Mouse (Mus musculus): ENCODE measurements around the gene Nr2f1. TPM values are rescaled to one million over a fixed set of nuclear protein-coding genes. Genes with fewer than 3 reads are reported as not detected.

The Nr2f1 gene
- total RNA-seq, 2 experiments from 2014 or later = 128 to 130 TPM

DNA sequence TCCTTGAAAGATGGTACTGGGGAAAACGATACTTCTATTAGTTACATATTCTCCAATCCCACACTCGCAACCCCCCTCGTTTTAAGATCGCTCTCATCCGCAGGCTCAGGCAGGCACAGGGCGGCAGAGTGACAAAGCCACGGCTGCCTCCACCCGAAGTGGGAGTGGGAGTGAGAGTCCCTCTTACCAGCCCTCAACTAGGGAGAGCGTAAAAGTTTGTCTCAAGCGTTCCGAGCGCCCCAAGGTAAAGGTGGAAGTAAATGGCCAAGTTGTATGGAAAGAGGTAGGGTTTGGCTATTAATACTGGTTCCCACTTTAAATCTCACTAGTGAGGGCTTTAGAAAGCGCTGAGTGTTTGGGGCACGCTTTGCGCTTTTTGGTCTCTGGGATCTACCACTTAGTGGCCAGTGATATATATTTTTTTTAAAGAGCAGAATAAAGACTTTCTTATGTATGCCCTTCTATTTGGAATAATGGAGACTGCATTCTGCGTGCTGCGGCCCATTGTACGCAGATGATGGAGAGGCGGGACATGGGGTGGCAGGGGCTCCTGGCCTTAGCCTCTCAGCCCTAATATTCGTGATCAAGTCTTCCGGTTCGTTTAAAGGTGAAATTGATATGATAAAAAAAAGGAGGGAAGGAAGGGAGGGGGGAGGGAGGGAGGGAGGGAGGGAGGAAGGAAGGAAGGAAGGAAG, 2.5 kb upstream of the Nr2f1 start:
- intact Hi-C loops (cut with DNase I) = loop anchor here (5.0 to 10.0 kb wide), 2 partner anchors 373 to 825 kb away; no protein-coding TSS in a partner anchor
- DNase-seq (ENCODE audit: low spot score in 2 of 2) = no peak

DNA sequence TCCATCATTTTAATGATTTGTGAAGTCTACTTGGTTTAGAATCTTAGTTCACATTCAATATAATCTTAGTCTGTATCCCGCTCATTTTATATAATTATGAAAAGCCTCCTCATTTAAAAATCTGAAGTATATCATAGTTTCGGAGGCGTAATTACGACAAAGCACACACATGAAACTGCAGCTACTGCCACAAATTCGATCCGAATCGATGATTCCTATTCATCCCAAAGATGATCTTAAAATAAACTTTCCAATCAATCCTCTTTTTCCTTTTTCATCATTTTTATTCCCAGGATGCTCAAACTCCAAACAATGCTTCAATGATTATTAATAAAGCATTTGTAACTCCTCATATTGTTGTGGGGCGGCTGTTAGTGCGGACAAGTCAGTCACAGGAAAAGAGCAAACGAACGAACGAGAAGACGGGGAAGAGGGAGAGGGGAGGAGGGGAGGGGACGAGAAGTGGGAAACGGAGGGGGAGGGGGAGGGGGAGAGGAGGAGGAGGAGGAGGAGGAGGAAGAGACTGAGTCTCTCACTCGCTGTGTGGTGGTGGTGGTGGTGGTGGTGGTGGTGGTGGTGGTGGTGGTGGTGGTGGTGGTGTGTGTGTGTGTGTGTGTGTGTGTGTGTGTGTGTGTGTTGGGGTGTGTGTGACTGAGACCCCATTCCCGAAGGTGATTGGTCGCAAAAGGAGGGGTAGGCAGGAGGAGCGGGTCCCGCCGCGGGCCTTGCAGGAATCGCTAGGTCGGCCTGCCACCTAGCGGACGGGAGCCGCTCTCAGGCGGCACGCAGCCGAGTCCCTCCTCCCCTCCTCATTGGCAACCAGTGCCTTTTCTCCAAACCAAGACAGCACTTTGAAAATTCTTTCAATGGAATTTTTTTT, 1.7 kb upstream of the Nr2f1 start:
- intact Hi-C loops (cut with DNase I) = loop anchor here (5.0 to 10.0 kb wide), 2 partner anchors 374 to 826 kb away; no protein-coding TSS in a partner anchor
- DNase-seq (ENCODE audit: low spot score in 2 of 2) = peak; percentile 92 to 94

DNA sequence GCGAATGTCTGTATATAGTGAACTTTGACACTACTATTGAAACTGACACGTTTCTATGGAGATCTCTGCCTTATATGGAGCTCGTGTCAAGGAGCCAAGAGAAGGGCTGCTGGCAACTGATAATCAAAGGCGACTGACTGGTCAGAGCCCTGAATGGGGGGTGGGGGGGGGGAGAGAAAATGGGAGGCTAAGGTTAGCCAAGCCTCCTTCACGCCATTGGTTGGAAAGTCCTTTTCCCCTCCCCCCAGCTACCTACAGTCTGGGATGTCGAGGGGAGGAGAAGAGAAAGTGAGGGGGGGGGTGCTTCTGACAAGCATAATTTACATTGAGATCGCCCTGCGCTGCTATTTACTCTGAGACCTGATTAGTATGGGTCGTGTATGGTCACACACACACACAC, 850 bp upstream of the Nr2f1 start:
- peak in 1 of 2 experiments; percentile 52 for DNase-seq (ENCODE audit: low spot score in 2 of 2)
- intact Hi-C loops (cut with DNase I) = loop anchor here (5.0 to 10.0 kb wide), 2 partner anchors 374 to 827 kb away; no protein-coding TSS in a partner anchor

DNA sequence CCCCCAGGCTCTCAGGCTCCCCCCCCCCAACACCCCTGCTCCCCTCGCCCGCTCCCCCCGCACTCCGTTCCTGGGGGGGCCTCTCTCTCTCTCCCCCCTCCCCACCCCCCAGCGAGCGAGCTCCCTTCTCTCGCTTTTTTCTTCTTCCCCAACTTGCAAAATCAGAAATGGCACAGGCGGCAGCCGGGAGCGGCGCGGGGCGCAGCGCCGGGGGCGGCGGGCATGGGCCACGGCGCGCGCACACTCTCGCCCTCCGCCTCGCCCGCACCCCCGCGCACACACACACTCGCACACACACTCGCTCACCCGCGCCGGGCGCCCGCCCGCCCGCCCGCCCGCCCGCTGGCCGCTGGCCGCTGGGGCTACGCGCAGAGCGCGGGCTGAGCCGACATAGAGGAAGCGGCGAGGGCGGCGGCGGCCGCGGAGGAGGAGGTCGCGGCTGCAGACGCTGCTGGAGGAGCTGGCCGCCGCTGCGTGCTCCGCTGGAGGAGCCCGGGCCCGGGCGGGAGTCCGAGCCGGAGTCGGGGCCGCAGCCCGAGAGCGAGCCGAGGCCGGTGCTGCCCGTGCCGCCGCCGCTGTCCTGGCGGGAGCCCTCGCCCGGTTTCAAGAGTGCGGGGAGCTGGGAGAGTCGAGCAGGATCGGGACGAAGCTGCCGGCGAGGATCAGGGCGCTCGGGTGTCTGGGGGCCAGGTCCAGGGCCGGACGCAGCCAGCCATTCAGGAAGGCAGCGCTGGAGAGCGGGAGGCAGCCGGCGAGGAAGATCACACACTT, 501 bp downstream of the Nr2f1 start:
- intact Hi-C loops (cut with DNase I) = no loop called here
- peak; percentile 58 to 69 for DNase-seq (ENCODE audit: low spot score in 2 of 2)

DNA sequence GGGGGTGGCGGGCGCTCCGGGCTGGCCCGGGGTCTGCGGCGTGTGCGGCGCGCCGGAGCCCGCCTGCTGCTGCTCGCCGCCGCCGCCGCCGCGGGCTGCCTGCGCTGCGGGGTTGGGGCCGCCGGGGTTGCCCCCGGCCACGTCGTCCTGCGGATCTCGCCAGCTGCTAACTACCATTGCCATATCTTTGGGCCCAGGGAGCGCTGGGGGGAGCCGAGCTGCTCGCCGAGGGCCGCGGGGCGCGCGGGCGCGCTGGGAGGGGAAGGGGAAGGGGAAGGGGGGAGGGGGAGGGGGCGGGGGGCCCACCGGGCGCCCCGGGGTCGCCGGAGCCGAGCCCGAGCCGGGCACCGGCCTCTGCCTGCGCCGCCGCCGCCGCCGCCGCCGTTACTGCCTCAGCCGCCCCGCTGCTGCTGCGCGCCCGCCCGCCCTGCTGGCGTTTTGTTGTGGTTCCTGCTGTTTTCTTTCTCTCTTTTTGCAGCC, 1.1 kb downstream of the Nr2f1 start:
- DNase-seq (ENCODE audit: low spot score in 2 of 2) = peak; percentile 45 to 47
- intact Hi-C loops (cut with DNase I) = no loop called here

DNA sequence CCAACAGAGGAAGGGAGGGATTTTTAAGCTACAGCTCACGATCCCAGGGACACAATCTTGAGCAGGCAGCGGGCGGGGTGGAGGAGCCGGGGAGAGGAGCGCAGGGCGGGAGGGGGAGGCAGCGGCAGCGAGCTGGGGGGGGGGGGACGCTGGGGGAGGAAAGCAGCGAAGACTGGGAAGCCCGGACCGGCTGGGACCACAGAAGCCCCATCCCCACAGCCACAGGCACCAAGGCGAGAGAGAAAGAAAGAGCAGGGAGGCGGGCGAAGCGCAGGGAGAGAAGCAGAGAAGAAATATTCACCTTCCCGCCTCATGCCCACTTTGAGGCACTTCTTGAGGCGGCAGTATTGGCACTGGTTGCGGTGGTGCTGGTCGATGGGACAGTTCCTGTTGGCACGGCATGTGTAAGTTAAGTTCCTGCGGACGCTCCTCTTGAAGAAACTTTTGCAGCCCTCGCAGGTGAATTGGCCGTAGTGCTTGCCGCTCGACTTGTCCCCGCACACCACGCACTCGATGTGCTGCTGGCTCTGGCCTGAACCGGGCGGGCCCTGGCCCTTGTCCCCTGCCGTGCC, 1.7 kb downstream of the Nr2f1 start:
- intact Hi-C loops (cut with DNase I) = no loop called here
- DNase-seq (ENCODE audit: low spot score in 2 of 2) = peak; percentile 48 to 55

DNA sequence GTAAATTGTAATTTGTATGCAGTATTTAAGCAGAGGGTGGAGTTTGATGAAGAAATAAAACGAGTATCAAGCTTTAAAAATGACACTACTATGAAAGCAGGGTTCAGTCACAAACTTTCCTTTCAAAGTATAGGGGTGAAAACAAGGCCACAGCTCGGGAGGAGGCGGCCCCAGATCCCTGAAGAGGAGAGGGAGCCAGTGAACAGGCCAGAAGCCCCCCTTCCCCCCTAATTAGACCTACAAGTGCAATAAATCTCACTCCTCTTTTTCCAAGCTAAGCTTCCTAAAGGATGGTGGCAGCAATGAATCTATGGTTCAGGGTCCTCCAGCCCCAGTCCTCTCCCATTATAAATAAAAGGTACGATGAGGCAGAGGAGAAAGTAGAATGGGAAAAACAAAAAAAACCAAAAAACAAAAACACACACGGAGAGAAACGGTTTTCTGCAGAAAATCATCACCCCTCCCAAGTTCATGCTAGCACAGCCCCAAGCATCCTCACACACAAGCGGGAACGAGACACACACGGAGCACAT, 2.2 kb downstream of the Nr2f1 start:
- intact Hi-C loops (cut with DNase I) = no loop called here
- DNase-seq (ENCODE audit: low spot score in 2 of 2) = peak in 1 of 2 experiments; percentile 16

DNA sequence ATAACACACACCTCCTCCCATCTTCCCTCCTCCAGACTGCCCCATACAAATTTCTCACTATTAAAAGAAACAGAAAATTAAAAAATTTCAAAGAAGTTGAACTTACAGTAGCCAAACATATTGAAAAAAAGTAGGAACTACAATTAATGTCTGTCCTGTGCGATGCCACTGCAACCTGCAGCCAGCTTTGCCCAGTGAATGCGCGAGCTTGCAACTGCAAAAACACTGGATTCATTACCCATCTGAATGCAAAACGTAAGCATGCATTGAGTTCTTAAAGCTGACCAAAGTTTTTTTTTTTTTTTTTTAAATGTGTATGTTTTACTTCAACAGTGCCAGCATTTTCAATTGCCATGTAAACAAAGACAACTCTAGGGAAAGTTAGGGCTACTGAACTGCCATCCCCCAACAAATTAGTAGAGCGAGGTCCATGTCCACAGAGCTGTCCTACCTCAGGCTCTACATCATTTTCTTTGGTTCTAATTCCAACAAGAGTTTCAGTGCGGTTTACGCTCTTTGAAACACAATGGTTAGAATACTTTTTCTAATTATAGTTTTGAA, 3.2 kb downstream of the Nr2f1 start:
- no peak for DNase-seq (ENCODE audit: low spot score in 2 of 2)
- intact Hi-C loops (cut with DNase I) = no loop called here

DNA sequence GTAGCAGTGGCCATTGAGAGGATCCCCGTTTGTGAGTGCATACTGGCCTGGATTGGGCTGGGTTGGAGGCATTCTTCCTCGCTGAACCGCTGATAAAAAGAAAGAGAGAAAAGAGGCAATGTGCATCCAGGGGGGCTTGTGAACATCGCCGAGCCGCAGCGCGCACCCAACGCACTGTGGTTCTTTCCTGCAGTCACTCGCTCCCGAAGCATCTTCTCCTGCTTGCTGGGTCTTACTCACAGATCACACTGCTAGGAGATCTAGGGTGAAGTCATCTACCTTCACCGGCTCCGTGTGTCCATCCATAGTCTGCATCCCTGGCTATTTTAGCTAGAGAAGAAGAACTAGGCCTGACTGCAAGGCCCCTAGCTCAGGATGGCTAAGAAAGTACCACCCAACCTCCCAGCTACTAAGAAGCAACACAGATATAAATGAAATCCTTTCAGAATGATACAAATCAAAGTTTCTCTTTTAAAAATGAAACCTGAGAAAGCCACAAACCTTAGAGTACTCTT, 3.9 kb downstream of the Nr2f1 start:
- DNase-seq (ENCODE audit: low spot score in 2 of 2) = no peak
- intact Hi-C loops (cut with DNase I) = loop anchor here (2.0 kb wide), 1 partner anchor 15 kb away; no protein-coding TSS in a partner anchor

DNA sequence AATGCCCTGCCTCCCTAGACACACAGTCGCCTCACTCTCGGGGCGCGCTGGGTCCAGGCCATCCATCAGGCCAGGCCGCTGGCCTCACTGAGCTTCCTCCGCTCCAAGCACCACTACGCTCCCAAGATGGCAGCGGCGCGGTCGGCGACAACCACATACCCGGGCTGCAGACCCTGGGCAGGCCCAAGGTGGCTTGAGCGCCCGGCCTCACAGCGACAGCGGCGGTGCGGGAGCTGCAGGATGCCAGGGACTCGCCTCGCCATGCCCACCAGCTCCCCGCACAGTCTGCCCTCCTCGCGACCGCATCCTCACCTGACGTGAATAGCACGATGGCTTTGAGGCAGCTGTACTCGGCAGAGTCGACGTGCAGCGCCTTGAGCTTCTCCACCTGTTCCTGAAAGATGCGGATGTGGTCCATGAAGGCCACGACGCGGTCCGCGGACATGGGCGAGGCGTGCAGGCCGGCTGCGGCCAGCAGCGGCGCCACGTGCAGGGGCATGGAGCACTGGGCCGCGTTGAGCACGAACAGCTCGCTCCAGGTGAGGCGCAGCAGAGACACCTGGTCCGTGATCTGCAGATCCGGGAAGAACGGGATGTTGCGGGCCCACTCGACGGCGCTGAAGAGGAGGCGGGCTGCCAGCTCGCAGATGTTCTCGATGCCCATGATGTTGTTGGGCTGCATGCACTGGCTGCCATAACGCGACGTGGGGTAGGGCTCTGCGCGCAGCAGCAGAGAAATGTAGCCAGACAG, 4.5 kb downstream of the Nr2f1 start:
- intact Hi-C loops (cut with DNase I) = loop anchor here (2.0 kb wide), 1 partner anchor 14 kb away; no protein-coding TSS in a partner anchor
- DNase-seq (ENCODE audit: low spot score in 2 of 2) = peak; percentile 66 to 71

DNA sequence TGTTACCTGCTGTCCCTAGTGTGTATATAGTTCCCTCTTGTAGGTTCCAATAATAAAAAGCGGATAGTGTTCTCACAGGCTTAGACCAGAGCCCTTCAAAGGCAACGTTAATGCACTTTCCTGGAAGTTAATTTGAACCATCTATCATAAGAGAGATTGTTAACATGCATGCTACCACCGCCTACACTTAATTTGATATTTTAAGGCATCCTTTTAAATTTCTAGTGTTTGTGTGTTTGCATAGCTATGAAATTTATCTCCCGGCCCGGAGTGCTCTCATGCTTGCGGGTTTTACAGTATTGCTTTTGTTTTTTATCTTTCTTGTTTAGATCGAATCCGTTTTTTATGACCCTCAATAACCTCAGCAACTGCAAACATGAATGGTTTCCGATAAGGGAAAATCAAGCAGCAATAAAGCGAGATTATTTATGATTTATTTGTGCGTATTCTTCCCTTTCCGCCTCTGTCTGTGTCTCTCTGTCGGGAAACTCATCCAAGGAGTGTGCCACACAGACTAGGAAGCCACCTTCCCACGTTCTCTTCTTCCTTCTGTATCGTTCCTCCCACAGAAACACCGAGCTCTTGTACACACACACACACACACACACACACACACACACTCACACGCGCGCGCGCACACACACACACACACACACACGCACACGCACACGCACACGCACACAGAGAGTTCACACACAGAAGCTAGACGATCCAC, 5.3 kb downstream of the Nr2f1 start:
- DNase-seq (ENCODE audit: low spot score in 2 of 2) = no peak
- intact Hi-C loops (cut with DNase I) = loop anchor here (2.0 kb wide), 1 partner anchor 13 kb away; no protein-coding TSS in a partner anchor

DNA sequence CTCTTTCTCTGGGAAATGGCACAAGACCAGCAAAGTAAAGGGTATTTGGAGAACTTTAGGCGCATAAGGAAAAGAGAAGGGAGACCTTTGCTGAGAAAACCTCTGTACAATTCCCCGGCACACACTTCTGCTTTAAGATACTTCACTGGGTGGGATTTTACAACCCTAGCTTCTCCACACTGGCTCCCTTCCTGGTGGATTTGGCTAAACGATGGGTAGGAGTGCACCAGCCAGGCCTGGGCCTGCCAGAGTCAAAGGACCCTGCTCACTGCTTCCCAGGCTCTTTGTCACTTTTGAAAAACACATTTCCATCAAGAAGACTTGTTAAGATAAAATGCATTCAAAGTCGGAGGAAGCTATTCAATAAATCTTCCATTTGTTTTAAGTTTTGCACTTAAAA, 6.3 kb downstream of the Nr2f1 start:
- DNase-seq (ENCODE audit: low spot score in 2 of 2) = peak in 1 of 2 experiments; percentile 38
- intact Hi-C loops (cut with DNase I) = no loop called here

DNA sequence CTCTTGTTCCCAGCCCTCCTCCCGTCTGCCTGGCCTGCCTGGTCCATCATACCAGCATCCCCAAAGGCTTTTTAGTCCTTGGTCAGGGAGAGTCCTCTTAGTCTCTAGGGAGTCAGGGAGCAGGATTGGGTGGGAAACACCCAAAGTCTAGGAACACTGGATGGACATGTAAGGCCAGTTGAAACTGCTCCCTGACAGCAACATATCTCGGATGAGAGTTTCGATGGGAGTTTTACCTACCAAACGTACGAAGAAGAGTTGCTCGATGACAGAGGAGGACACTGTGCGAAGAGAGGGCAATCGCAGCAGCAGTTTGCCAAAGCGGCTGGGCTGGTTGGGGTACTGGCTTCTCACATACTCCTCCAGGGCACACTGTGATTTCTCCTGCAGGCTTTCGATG, 10.0 kb downstream of the Nr2f1 start:
- intact Hi-C loops (cut with DNase I) = loop anchor here (10.0 kb wide), 1 partner anchor 795 kb away; no protein-coding TSS in a partner anchor
- peak in 1 of 2 experiments; percentile 29 for DNase-seq (ENCODE audit: low spot score in 2 of 2)

DNA sequence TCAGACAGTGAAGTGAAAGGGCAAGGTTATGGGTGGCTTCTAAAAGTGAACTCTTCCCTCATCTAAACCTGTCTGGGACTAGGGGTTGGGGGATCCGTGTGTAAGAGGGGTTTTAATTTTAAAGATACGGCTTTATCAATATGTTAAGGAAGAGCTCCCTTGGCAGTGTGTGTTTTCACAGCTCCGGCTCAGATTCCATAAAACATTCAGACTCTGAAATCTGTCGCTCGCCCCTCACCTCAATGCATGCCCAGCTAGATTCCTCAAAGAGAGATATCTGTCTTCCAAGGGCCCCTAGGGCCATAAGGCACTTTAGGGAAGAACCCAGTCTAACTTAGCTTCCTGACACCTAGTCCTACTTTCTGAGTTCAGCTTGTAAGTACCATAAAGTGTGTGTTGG, 11.7 kb downstream of the Nr2f1 start:
- intact Hi-C loops (cut with DNase I) = loop anchor here (10.0 kb wide), 1 partner anchor 793 kb away; no protein-coding TSS in a partner anchor
- peak in 1 of 2 experiments; percentile 5 for DNase-seq (ENCODE audit: low spot score in 2 of 2)

DNA sequence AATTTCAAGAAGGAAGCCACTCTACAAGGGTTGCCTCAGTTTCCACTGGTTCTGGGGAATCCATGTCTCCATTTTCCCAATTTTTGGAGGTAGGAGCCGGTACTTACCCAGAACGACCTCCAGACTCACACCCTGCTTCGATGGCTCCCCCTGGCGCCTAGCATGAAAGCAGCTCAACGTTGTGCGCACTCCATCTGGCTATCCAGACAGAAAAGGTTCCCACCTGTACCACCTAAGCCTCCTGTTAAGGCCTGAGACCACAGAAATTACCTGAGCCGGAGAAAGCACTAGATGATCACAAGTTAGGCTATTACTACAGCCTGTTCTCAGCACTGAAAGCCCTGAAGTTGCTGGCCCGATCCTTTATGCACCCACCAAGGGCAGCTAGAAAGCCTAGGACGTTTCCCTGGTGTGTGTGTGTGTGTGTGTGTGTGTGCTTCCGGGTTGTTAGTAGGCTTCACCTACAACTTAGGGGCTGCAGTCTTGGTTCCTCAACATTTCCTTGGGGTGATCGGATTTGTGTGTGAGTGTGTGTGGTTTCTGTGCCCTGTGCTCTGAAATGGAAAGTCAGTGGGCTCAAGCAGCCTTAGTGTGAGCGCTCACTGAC, 13.1 kb downstream of the Nr2f1 start:
- intact Hi-C loops (cut with DNase I) = loop anchor here (10.0 kb wide), 1 partner anchor 792 kb away; no protein-coding TSS in a partner anchor
- DNase-seq (ENCODE audit: low spot score in 2 of 2) = peak in 1 of 2 experiments; percentile 51

DNA sequence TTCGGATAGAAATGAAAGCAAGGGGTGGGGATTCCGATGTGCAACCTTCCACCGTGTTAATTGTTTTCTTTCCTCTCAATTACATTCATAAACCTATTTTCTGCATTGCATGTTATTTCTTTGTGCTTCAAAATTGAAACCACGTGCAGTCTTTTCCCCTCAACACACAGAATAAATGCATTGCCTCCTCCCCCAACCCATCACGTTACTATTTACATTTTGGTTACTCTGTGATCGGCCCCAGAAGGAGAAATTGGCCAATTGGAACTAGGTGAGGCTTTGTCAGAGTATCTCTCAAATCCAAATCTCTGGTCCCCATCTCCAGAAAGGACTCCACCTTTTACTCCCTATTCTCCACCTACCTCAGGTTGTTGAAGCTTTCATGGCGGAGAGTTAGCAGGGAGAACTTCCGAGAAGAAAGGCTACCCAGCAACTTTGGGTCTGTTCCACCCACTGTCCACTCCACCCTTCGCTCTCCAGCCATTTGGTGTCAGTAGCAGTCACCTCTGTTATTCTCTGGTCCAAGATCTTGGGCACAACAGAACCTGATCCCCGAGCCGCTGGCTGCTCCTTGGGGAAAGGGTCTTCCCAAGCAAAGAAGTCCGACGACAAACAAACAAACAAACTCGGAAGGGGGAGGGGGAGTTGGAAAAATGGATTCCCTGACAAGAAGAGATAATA, 14.6 kb downstream of the Nr2f1 start:
- intact Hi-C loops (cut with DNase I) = loop anchor here (5.0 to 10.0 kb wide), 2 partner anchors 203 to 790 kb away; no protein-coding TSS in a partner anchor
- peak in 1 of 2 experiments; percentile 6 for DNase-seq (ENCODE audit: low spot score in 2 of 2)
